Mouse (Mus musculus) hindbrain, embryonic 14.5 days (tissue): ENCODE results near the gene Tead4. TPM values are rescaled to one million over a fixed set of nuclear protein-coding genes. Genes with fewer than 3 reads are reported as not detected.

Source experiments
- ATAC-seq: fragments of 200-750 bp; cut with Nextera tagmentation; 2 replicates; pipeline ENCODE4 v1.8.0; 2017; ENCODE audit warnings: moderate number of reproducible peaks, mild to moderate bottlenecking, moderate TSS enrichment, moderate library complexity; ENCODE audit not compliant: low FRiP score
- DNase-seq: peaks from one replicate; pipeline ENCODE4 v3.0.0-alpha.2; 2015; ENCODE audit warnings: low spot score
- H3K27ac ChIP-seq: fragments of 300-500 bp; sonication (generic); 2 replicates; pipeline ENCODE4 v1.5.1; 2014; ENCODE audit warnings: mild to moderate bottlenecking, moderate library complexity
- H3K27me3 ChIP-seq: fragments of 300-500 bp; sonication (generic); 2 replicates; pipeline ENCODE4 v1.6.1; 2014; ENCODE audit warnings: mild to moderate bottlenecking, low read length, mixed read lengths; ENCODE audit not compliant: control insufficient read depth, insufficient read depth
- H3K36me3 ChIP-seq: fragments of 300-500 bp; sonication (generic); replicated peaks from 2 replicates; pipeline ENCODE4 v1.6.1; 2014; ENCODE audit not compliant: control insufficient read depth, insufficient read depth
- H3K4me1 ChIP-seq: fragments of 300-500 bp; sonication (generic); replicated peaks from 2 replicates; pipeline ENCODE4 v1.6.1; 2014; ENCODE audit warnings: antibody characterized with exemption, low read length, mixed read lengths; ENCODE audit not compliant: control insufficient read depth, insufficient read depth
- H3K4me2 ChIP-seq: fragments of 300-500 bp; sonication (generic); replicated peaks from 2 replicates; pipeline ENCODE4 v1.6.1; 2014; ENCODE audit warnings: mild to moderate bottlenecking, moderate library complexity
- H3K4me3 ChIP-seq: fragments of 300-500 bp; sonication (generic); replicated peaks from 2 replicates; pipeline ENCODE4 v1.5.1; 2014; ENCODE audit warnings: mild to moderate bottlenecking, low read length
- H3K9ac ChIP-seq: fragments of 300-500 bp; sonication (generic); 2 replicates; pipeline ENCODE4 v1.6.1; 2014
- H3K9me3 ChIP-seq: fragments of 300-500 bp; sonication (generic); 2 replicates; pipeline ENCODE4 v1.6.1; 2016; ENCODE audit warnings: low read length; ENCODE audit not compliant: control insufficient read depth
- WGBS: fragments of 180-500 bp; shearing (Covaris S2); extraction: QIAGEN DNeasy Blood & Tissue Kit; methylation state at CpG from one replicate; pipeline ENCODE4 v1.1.7; 2014; 5-methylcytosine and 5-hydroxymethylcytosine counted together
- polyA plus RNA-seq: library from polyadenylated mRNA; unstranded; fragments of >200 nt; fragmentation: Nextera tagmentation; extraction: Ambion mirVana; gene quantifications from 2 replicates; pipeline ENCODE4 v1.2.1, GENCODE M21; 2014

Tead4 gene
- polyA plus RNA-seq, 1 experiment from 2014 or later, result 0.32 TPM

GRCm38 (mm10) chr6:128261486-128261885, 39.1 kb downstream of the Tead4 start:
- H3K4me3 ChIP-seq, result no peak overlapping the region
- no peak for ATAC-seq

GRCm38 (mm10) chr6:128259252-128259651, 41.4 kb downstream of the Tead4 start:
- Histone ChIP-seq H3K4me3 (no peak overlapping the region), H3K4me1 (no peaks in the 10 kb centered on the region), H3K36me3 (no peaks in the 10 kb centered on the region), H3K9me3 (no peaks in the 10 kb centered on the region), H3K27me3 (no peaks in the 10 kb centered on the region), H3K27ac (no peak overlapping the region), H3K4me2 (no peak overlapping the region), H3K9ac (no peak overlapping the region)
- DNase-seq (no peak), ATAC-seq (no peak)
- 90% methylated on average over 3 of the region's 3 CpGs for WGBS

More at GRCm38 (mm10) chr6:128261486-128261885, 39.1 kb downstream of the Tead4 start:
- Histone ChIP-seq H3K9ac (no peak overlapping the region), H3K4me1 (no peaks in the 10 kb centered on the region), H3K27me3 (no peaks in the 10 kb centered on the region), H3K27ac (no peak overlapping the region), H3K9me3 (no peaks in the 10 kb centered on the region), H3K4me2 (no peak overlapping the region), H3K36me3 (no peaks in the 10 kb centered on the region)
- 45% methylated on average over 1 of the region's 1 CpGs for WGBS
- no peak for DNase-seq

- ATAC-seq, result no peak
- Histone ChIP-seq H3K9ac (no peak overlapping the region), H3K4me1 (no peaks in the 10 kb centered on the region), H3K27me3 (no peaks in the 10 kb centered on the region), H3K36me3 (no peaks in the 10 kb centered on the region), H3K27ac (no peak overlapping the region), H3K4me2 (no peak overlapping the region), H3K4me3 (no peak overlapping the region), H3K9me3 (no peaks in the 10 kb centered on the region)
- 73% methylated on average over 2 of the region's 2 CpGs for WGBS
- DNase-seq, result no peak
These were observed 44.7 kb downstream of the Tead4 start for GRCm38 (mm10) chr6:128255941-128256340.

- Histone ChIP-seq H3K4me3 (no peak overlapping the region), H3K4me1 (no peaks in the 10 kb centered on the region), H3K9me3 (no peaks in the 10 kb centered on the region), H3K36me3 (no peaks in the 10 kb centered on the region), H3K27me3 (no peaks in the 10 kb centered on the region), H3K9ac (no peak overlapping the region), H3K27ac (no peak overlapping the region), H3K4me2 (no peak overlapping the region)
- DNase-seq (no peak), ATAC-seq (no peak)
- 77% methylated on average over 4 of the region's 4 CpGs for WGBS
These were observed 45.3 kb downstream of the Tead4 start for GRCm38 (mm10) chr6:128255292-128255691.

DNA sequence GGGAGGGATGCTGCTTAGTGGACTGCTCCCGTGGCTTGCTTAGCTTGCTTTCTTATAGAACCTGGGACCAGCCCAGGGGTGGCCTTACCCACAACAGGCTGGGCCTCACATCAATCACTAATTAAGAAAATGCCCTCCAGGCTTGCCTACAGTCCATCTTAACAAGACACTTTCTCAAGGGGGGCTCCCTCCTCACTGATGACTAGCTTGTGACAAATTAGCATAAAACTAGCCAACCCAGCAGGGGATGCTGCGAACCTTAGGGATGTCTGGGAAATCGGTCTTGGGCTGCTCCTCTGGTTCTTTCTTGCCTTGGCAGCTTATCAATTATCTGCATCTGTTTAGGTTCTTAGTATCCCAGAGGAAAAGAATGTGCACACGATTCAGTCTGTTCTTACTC, 46.1 kb downstream of the Tead4 start:
- H3K36me3 ChIP-seq, result no peaks in the 10 kb centered on the region
- no peak for ATAC-seq
- no peak overlapping the region for H3K9ac ChIP-seq
- no peaks in the 10 kb centered on the region for H3K9me3 ChIP-seq
- 25% methylated on average over 4 of the region's 4 CpGs for WGBS
- H3K27me3 ChIP-seq, result no peaks in the 10 kb centered on the region
- DNase-seq, result no peak
- H3K4me1 ChIP-seq, result no peaks in the 10 kb centered on the region
- H3K4me2 ChIP-seq, result no peak overlapping the region
- H3K4me3 ChIP-seq, result no peak overlapping the region
- H3K27ac ChIP-seq, result no peak overlapping the region

- Histone ChIP-seq H3K9me3 (0 out of 2 replicates have a peak, but pooled peaks cover 3% of the 10 kb centered on the region), H3K9ac (no peak overlapping the region), H3K4me1 (no peaks in the 10 kb centered on the region), H3K27me3 (no peaks in the 10 kb centered on the region), H3K4me2 (no peak overlapping the region), H3K4me3 (no peak overlapping the region), H3K36me3 (no peaks in the 10 kb centered on the region), H3K27ac (no peak overlapping the region)
- DNase-seq, result no peak
- 72% methylated on average over 2 of the region's 2 CpGs for WGBS
- ATAC-seq, result no peak
These were observed 47.5 kb downstream of the Tead4 start for GRCm38 (mm10) chr6:128253111-128253510.

GRCm38 (mm10) chr6:128250596-128250995, 50.0 kb downstream of the Tead4 start:
- 81% methylated on average over 5 of the region's 5 CpGs for WGBS
- Histone ChIP-seq H3K4me2 (no peak overlapping the region), H3K27me3 (no peaks in the 10 kb centered on the region), H3K9ac (no peak overlapping the region), H3K27ac (no peak overlapping the region), H3K36me3 (no peaks in the 10 kb centered on the region), H3K9me3 (0 out of 2 replicates have a peak, but pooled peaks cover 3% of the 10 kb centered on the region), H3K4me3 (no peak overlapping the region), H3K4me1 (no peaks in the 10 kb centered on the region)
- ATAC-seq (no peak), DNase-seq (no peak)

DNA sequence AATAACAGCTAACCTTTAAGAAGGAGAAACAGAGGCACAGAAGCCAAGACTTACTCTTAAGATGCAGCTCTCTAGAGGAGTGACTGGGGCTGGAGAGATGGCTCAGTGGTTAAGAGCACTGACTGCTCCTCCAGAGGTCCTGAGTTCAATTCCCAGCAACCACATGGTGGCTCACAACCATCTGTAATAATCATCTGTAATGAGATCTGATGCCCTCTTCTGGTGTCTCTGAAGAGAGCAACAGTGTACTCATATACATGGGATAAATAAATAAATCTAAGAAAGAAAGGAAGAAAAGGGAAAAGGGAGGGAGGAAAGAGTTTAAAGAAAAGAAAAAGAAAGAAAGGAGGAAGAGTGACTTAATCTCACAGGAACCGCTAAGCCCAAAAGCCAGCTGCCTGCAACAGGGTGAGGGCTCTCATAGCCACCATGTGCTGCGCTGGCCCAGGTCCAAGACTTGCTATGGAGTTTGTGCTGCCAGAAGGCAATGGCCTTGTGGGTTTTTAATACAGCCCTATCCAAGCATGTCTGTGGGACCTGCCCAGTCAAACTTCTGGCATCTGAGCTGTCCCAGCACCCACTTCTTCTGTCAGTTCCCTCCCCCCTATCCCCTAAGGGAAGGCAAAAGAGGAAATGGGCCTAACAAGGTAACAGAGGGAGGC, 63.4 kb downstream of the Tead4 start:
- no peak for ATAC-seq
- H3K27me3 ChIP-seq, result no peaks in the 10 kb centered on the region
- WGBS, result 83% methylated on average over 2 of the region's 2 CpGs
- no peaks in the 10 kb centered on the region for H3K9me3 ChIP-seq
- no peak overlapping the region for H3K4me3 ChIP-seq
- no peak overlapping the region for H3K4me2 ChIP-seq
- no peak overlapping the region for H3K9ac ChIP-seq
- peak; percentile 46 for DNase-seq
- H3K36me3 ChIP-seq, result no peaks in the 10 kb centered on the region
- H3K27ac ChIP-seq, result no peak overlapping the region
- no peaks in the 10 kb centered on the region for H3K4me1 ChIP-seq

DNA sequence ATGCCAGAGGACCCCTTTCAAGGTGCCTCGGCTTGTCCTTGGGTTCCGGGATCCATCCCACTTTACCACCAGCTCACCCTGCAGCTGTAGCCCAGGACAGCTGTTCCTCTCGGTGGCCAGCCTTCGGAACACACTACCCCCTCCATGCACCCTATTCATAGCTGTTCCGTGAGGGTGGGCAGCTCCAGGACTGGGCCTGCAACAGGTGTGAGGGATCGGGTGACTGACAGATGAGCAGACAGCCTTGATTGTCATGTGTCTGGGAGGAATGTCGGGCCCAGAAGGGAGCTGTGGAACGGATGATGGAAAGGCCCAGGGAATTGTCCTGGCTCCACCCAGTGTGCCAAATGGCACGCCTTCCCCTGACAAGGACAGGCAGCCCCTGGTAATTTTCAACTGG, 64.0 kb downstream of the Tead4 start:
- no peak overlapping the region for H3K27ac ChIP-seq
- H3K4me1 ChIP-seq, result no peaks in the 10 kb centered on the region
- H3K4me2 ChIP-seq, result no peak overlapping the region
- H3K4me3 ChIP-seq, result no peak overlapping the region
- ATAC-seq, result no peak
- H3K27me3 ChIP-seq, result no peaks in the 10 kb centered on the region
- no peaks in the 10 kb centered on the region for H3K9me3 ChIP-seq
- H3K36me3 ChIP-seq, result no peaks in the 10 kb centered on the region
- 73% methylated on average over 9 of the region's 9 CpGs for WGBS
- DNase-seq, result no peak
- no peak overlapping the region for H3K9ac ChIP-seq

- no peaks in the 10 kb centered on the region for H3K27me3 ChIP-seq
- no peak overlapping the region for H3K4me3 ChIP-seq
- WGBS, result 32% methylated on average over 5 of the region's 5 CpGs
- peak; percentile 69 for DNase-seq
- no peaks in the 10 kb centered on the region for H3K9me3 ChIP-seq
- ATAC-seq, result peak; percentile 70
- H3K4me1 ChIP-seq, result no peaks in the 10 kb centered on the region
- H3K4me2 ChIP-seq, result no peak overlapping the region
- H3K9ac ChIP-seq, result no peak overlapping the region
- H3K27ac ChIP-seq, result no peak overlapping the region
- H3K36me3 ChIP-seq, result no peaks in the 10 kb centered on the region
These were observed 66.4 kb downstream of the Tead4 start for GRCm38 (mm10) chr6:128234206-128234605.
